Mouse (Mus musculus): ENCODE results near the gene Atrnl1.

DNA sequence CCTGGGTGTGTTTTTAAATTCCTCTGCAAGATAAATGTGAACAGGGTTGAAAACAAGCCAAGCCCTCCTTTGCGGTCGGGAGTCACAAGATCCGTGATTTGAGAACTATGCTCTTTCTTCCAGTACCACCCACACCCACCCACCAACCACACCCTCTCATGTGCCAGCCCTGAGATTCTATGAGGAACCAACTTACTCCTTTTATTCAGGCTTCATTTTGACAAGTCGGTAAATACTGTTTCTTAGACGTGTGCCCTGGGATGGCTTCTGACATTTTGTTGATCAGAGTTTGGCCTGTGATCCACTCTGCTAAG lies 454.1 kb downstream of the Atrnl1 start:
- TF ChIP-seq POLR2A (IDR thresholded peaks at IDR 0.05; ENCODE audit: borderline replicate concordance, low read depth, low read length) (no peak), CTCF (IDR thresholded peaks at IDR 0.05; ENCODE audit: low read depth, low read length) (no peak)
